Mouse (Mus musculus) regulatory T cell (primary cell): Measurements from ENCODE around the gene Tmem184a.

Experiments
- in situ Hi-C: fragments of 300-600 bp; cut with MboI, MseI; formaldehyde crosslinking; loops from one replicate; pipeline ENCODE4 v1.15.1; 2025; ENCODE audit warnings: high pct_unique_total_duplicates

Tmem184a gene

DNA sequence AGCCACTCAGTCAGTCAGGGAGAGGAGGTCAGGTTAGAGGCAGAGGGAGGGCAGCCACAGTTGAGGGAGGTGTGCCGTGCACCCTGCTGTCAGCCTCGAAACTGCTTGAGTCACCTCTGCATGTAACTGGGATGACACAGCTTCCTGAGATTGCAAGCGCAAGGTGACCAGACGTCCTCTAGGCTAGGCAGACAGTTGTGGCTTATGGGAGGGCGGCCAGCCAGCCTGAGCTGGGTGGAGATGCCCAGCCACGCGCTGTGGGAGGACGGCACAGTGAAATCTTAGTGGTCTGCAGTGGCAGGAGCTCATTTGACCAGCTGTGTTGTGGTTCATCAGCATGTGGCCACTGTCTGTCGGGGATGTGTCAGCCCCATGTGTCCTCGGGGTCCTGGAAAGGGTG is 24.8 kb downstream of the Tmem184a start:
- in situ Hi-C loops, result loop anchor here (25.0 kb wide), 1 partner anchor 1633 kb away; the partner anchor contains the start of genes Ap4m1, Cops6, Mcm7 and Zfp113

GRCm38 (mm10) chr5:139794137-139794536 is 25.6 kb downstream of the Tmem184a start:
- in situ Hi-C loops, result loop anchor here (25.0 kb wide), 1 partner anchor 1632 kb away; the partner anchor contains the start of genes Ap4m1, Cops6, Mcm7 and Zfp113

- in situ Hi-C loops, result loop anchor here (25.0 kb wide), 1 partner anchor 1631 kb away; the partner anchor contains the start of genes Ap4m1, Cops6, Mcm7 and Zfp113
Observed at GRCm38 (mm10) chr5:139793338-139794089, 26.2 kb downstream of the Tmem184a start.

GRCm38 (mm10) chr5:139792966-139793337 is 26.8 kb downstream of the Tmem184a start:
- in situ Hi-C loops, result loop anchor here (25.0 kb wide), 1 partner anchor 1631 kb away; the partner anchor contains the start of genes Ap4m1, Cops6, Mcm7 and Zfp113

- in situ Hi-C loops, result loop anchor here (25.0 kb wide), 1 partner anchor 1630 kb away; the partner anchor contains the start of genes Ap4m1, Cops6, Mcm7 and Zfp113
Observed at GRCm38 (mm10) chr5:139792159-139792775, 27.4 kb downstream of the Tmem184a start.

GRCm38 (mm10) chr5:139791227-139792158 is 28.2 kb downstream of the Tmem184a start, which contains the start of gene Mafk:
Mafk (plus strand) TSS chr5:139791513.
- in situ Hi-C loops, result loop anchor here (25.0 kb wide), 1 partner anchor 1629 kb away; the partner anchor contains the start of genes Ap4m1, Cops6, Mcm7 and Zfp113

- in situ Hi-C loops, result loop anchor here (25.0 kb wide), 1 partner anchor 1627 kb away; the partner anchor contains the start of genes Ap4m1, Cops6, Mcm7 and Zfp113
Observed at GRCm38 (mm10) chr5:139789466-139789865, 30.3 kb downstream of the Tmem184a start.

GRCm38 (mm10) chr5:139781406-139781805 is 38.3 kb downstream of the Tmem184a start:
- in situ Hi-C loops, result loop anchor here (25.0 kb wide), 1 partner anchor 1619 kb away; the partner anchor contains the start of genes Ap4m1, Cops6, Mcm7 and Zfp113

DNA sequence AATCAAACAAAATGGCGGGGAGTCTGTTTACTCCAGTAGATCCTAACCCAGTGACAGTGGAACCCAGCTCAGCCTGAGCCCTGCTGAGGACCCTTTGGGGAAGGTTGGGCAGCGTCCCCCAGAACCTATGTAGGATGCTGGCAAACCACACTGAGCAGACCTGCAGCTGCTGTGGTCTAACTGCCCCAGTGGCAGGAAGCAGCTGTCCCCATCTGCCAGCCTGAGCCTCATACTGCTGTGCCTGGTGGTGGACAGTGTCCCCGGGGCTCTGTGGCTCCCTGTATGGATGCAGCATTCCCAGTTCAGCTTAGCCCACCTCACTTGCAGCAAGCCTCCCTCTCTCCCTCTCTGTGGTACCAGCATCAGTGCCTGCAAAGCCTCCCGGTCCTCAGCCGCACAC is 42.8 kb downstream of the Tmem184a start:
- in situ Hi-C loops, result loop anchor here (10.0 to 25.0 kb wide), 2 partner anchors 1512 to 1615 kb away; partner anchors contain the start of genes Ap4m1, BC037034, Cops6 and Mcm7

GRCm38 (mm10) chr5:139775216-139775926 is 44.3 kb downstream of the Tmem184a start, which contains the start of gene Ints1:
Ints1 (minus strand) TSS chr5:139775674.
- in situ Hi-C loops, result loop anchor here (10.0 to 25.0 kb wide), 2 partner anchors 1511 to 1613 kb away; partner anchors contain the start of genes Ap4m1, BC037034, Cops6 and Mcm7

GRCm38 (mm10) chr5:139768216-139768615 is 51.5 kb downstream of the Tmem184a start:
- in situ Hi-C loops, result no loop called here

- in situ Hi-C loops, result no loop called here
Observed at GRCm38 (mm10) chr5:139764296-139764695, 55.4 kb downstream of the Tmem184a start.

- in situ Hi-C loops, result no loop called here
Observed at GRCm38 (mm10) chr5:139758096-139758495, 61.6 kb downstream of the Tmem184a start.

GRCm38 (mm10) chr5:139756586-139756985 is 63.1 kb downstream of the Tmem184a start:
- in situ Hi-C loops, result no loop called here

DNA sequence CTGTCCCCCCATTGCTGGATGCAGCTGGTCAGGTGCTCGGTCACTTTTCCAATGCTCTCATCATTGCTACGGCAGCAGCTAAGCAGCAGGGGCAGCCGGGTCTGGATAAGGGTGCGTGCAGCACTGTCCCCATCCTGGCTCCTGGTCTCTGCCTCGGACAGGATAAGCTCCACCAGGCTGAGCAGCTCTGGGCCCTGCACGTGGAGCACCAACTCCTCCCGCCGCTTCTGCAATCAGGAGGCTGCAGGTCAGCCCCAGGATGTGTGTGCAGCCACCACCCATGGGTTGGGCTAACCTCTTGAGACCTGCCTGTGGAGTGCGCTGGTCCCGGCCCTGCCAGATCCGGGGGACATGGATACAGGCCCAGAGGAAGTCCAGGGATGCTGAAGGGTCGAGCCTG is 63.6 kb downstream of the Tmem184a start:
- in situ Hi-C loops, result no loop called here

GRCm38 (mm10) chr5:139754753-139755152 is 65.0 kb downstream of the Tmem184a start:
- in situ Hi-C loops, result no loop called here
